Mouse (Mus musculus): ENCODE measurements around the gene Mocs1.
A peak's percentile ranks its signal among the peaks of the same experiment; 100 is the strongest.

DNA sequence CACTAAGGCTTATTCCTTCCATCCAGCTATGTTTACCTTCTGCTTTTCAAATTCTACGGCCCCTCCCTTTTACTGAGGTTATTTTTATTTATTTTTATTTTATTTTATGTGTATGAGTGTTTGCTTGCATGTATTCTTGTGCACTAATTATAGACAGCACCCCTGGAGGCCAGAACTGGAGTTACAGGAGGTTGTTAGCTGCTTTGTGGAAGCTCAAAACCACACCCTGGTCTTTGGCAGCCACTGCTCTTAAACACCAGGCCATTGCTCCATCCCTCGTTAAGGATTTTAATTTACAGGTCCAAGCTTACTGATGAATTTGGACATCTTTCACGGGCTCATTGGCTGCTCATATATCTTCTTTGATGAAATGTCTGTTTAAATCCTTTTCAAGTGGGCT is 14.6 kb upstream of the Mocs1 start:
- TF ChIP-seq POLR2A (IDR thresholded peaks at IDR 0.05; ENCODE audit: insufficient read depth, low read length) (no peak), CTCF (IDR thresholded peaks at IDR 0.05; ENCODE audit: low read depth, low read length) (peak; percentile 2), EP300 (IDR thresholded peaks at IDR 0.05; ENCODE audit: insufficient read depth, low read depth, low read length) (no peak)

Data from ES-Bruce4 (cell line).